Mouse (Mus musculus) CH12.LX (cell line): ENCODE results near the gene Per1. TPM values are rescaled to one million over a fixed set of nuclear protein-coding genes. Genes with fewer than 3 reads are reported as not detected.

Experiments
- DNase-seq: peaks from one replicate; pipeline ENCODE4 v3.0.0-alpha.2; 2013; ENCODE audit errors: extremely low read depth
- H3K27ac ChIP-seq: 2 replicates; pipeline ENCODE4 v1.5.1; 2012; ENCODE audit warnings: low read depth, mild to moderate bottlenecking, control low read depth, moderate library complexity; ENCODE audit not compliant: insufficient read depth
- H3K27me3 ChIP-seq: replicated peaks from 2 replicates; pipeline ENCODE3; 2012; ENCODE audit warnings: inconsistent platforms
- H3K36me3 ChIP-seq, 2 experiments: replicated peaks in 1 of 2; 2 replicates each; pipeline versions ENCODE3 to v1.6.1; 2012; ENCODE audit warnings: inconsistent platforms in 1 of 2, low read length in 1 of 2, mild to moderate bottlenecking in 1 of 2, mixed read lengths in 1 of 2, moderate library complexity in 1 of 2; ENCODE audit not compliant: control insufficient read depth in 1 of 2, insufficient read depth in 1 of 2
- H3K4me1 ChIP-seq, 2 experiments: 2 replicates each; pipeline ENCODE4 v1.6.1; 2012; ENCODE audit warnings: inconsistent platforms in 1 of 2, moderate library complexity in 1 of 2; ENCODE audit not compliant: insufficient read depth in 2 of 2, control insufficient read depth in 1 of 2
- H3K4me2 ChIP-seq: 2 replicates; pipeline ENCODE4 v1.6.1; 2012; ENCODE audit warnings: low read depth, mild to moderate bottlenecking, control low read depth; ENCODE audit not compliant: poor library complexity, insufficient read depth, severe bottlenecking
- H3K4me3 ChIP-seq, 3 experiments: fragments of 150-350 bp in 1 of 3; sonication (generic) in 1 of 3; replicated peaks in 1 of 3; 2 replicates each; pipeline versions ENCODE3 to v1.5.1; 2011 to 2012; ENCODE audit warnings: low read depth in 2 of 3, low read length in 2 of 3, mild to moderate bottlenecking in 2 of 3, moderate library complexity in 2 of 3, control low read depth in 1 of 3, improper control_type of control experiment in 1 of 3, inconsistent platforms in 1 of 3, mixed read lengths in 1 of 3; ENCODE audit not compliant: poor library complexity in 1 of 3
- H3K79me2 ChIP-seq: replicated peaks from 2 replicates; pipeline ENCODE4 v1.6.1; 2012; ENCODE audit warnings: mild to moderate bottlenecking, moderate library complexity; ENCODE audit not compliant: control insufficient read depth, poor library complexity, insufficient read depth, severe bottlenecking; ENCODE audit errors: extremely low read depth
- H3K9ac ChIP-seq: 2 replicates; pipeline ENCODE4 v1.6.1; 2012; ENCODE audit warnings: low read depth, mild to moderate bottlenecking, control low read depth, moderate library complexity; ENCODE audit not compliant: insufficient read depth
- H3K9me3 ChIP-seq: replicated peaks from 2 replicates; pipeline ENCODE3; 2012; ENCODE audit warnings: low read length, inconsistent platforms, mixed read lengths
- CHD1 ChIP-seq: IDR thresholded peaks from 2 replicates; pipeline ENCODE4 v1.6.1; 2012; ENCODE audit warnings: low read depth, low read length, improper control_type of control experiment, inconsistent platforms
- ELF1 ChIP-seq: IDR thresholded peaks from 2 replicates; pipeline ENCODE4 v1.6.1; 2014; ENCODE audit warnings: low read depth, mild to moderate bottlenecking, inconsistent platforms, low read length, improper control_type of control experiment
- IRF4 ChIP-seq: IDR thresholded peaks from 2 replicates; pipeline ENCODE4 v1.6.1; 2014; ENCODE audit warnings: low read depth, mild to moderate bottlenecking, inconsistent platforms, low read length, improper control_type of control experiment
- JUN ChIP-seq: IDR thresholded peaks from 2 replicates; pipeline ENCODE4 v1.6.1; 2011; ENCODE audit warnings: low read depth, mild to moderate bottlenecking, low read length, improper control_type of control experiment, moderate library complexity; ENCODE audit not compliant: insufficient read depth
- MAX ChIP-seq: IDR thresholded peaks from 2 replicates; pipeline ENCODE4 v1.6.1; 2011; ENCODE audit warnings: low read length, improper control_type of control experiment
- MAZ ChIP-seq: IDR thresholded peaks from 2 replicates; pipeline ENCODE4 v1.6.1; 2012; ENCODE audit warnings: low read depth, mild to moderate bottlenecking, inconsistent platforms, low read length, improper control_type of control experiment, moderate library complexity
- MEF2A ChIP-seq: IDR thresholded peaks from 2 replicates; pipeline ENCODE4 v1.6.1; 2014; ENCODE audit warnings: low read depth, mild to moderate bottlenecking, inconsistent platforms, low read length, improper control_type of control experiment, borderline replicate concordance
- MXI1 ChIP-seq: IDR thresholded peaks from 2 replicates; pipeline ENCODE4 v1.6.1; 2011; ENCODE audit warnings: mild to moderate bottlenecking, low read depth, low read length, improper control_type of control experiment
- POLR2A ChIP-seq: IDR thresholded peaks from 2 replicates; pipeline ENCODE4 v1.6.1; 2011; ENCODE audit warnings: low read depth, mild to moderate bottlenecking, improper control_type of control experiment, low read length
- POLR2AphosphoS2 ChIP-seq: IDR thresholded peaks from 2 replicates; pipeline ENCODE4 v1.6.1; 2011; ENCODE audit warnings: low read depth, low read length, improper control_type of control experiment
- SIN3A ChIP-seq: IDR thresholded peaks from 2 replicates; pipeline ENCODE4 v1.6.1; 2012; ENCODE audit warnings: low read length, improper control_type of control experiment, inconsistent platforms
- TBP ChIP-seq: conservative IDR thresholded peaks from 2 replicates; pipeline ENCODE4 v1.6.1; 2011; ENCODE audit warnings: low read depth, low read length, improper control_type of control experiment
- TCF12 ChIP-seq: IDR thresholded peaks from 2 replicates; pipeline ENCODE4 v1.6.1; 2014; ENCODE audit warnings: low read depth, mild to moderate bottlenecking, inconsistent platforms, low read length, improper control_type of control experiment
- UBTF ChIP-seq: IDR thresholded peaks from 2 replicates; pipeline ENCODE4 v1.6.1; 2012; ENCODE audit warnings: low read depth, mild to moderate bottlenecking, inconsistent platforms, low read length, improper control_type of control experiment, moderate library complexity
- USF1 ChIP-seq: IDR thresholded peaks from 2 replicates; pipeline ENCODE4 v1.6.1; 2014; ENCODE audit warnings: low read depth, mild to moderate bottlenecking, inconsistent platforms, low read length, improper control_type of control experiment
- ZMIZ1 ChIP-seq: IDR thresholded peaks from 2 replicates; pipeline ENCODE4 v1.6.1; 2012; ENCODE audit warnings: low read depth, mild to moderate bottlenecking, inconsistent platforms, low read length, improper control_type of control experiment
- dilution Hi-C: fragments of 300-500 bp; cut with MboI; formaldehyde crosslinking; loops from 2 replicates; pipeline ENCODE4 v1.14.3; 2020; ENCODE audit warnings: low sequenced_read_pairs; ENCODE audit not compliant: extremely low pct_unique_long_range_greater_than_20kb, extremely low pct_ligation_motif_present
- in situ Hi-C: fragments of 300-500 bp; cut with MboI; formaldehyde crosslinking; loops from 3 replicates; pipeline ENCODE4 v1.14.3; 2019; ENCODE audit warnings: low sequenced_read_pairs, low pct_ligation_motif_present, low pct_unique_long_range_greater_than_20kb, mixed read lengths
- polyA plus RNA-seq: library from polyadenylated mRNA; unstranded; fragments of >175 nt; gene quantifications from 2 replicates; pipeline ENCODE4 v1.2.1, GENCODE M21; 2012; ENCODE audit warnings: low read depth; ENCODE audit not compliant: insufficient read length
- total RNA-seq, 2 experiments: library from RNA; depleted of rRNA; stranded (reverse); fragments of 300-350 nt in 1 of 2; fragments of >200 nt in 1 of 2; gene quantifications; 2 replicates each; pipeline ENCODE4 v1.2.3; 2012 to 2014

The Per1 gene
- total and polyA plus RNA-seq, 3 experiments: 2.8 to 38.3 (median 11.8) TPM

- Histone ChIP-seq H3K27ac (no peak overlapping the region), H3K4me3 (no peak overlapping the region), H3K4me2 (no peak overlapping the region), H3K79me2 (no peaks in the 10 kb centered on the region), H3K4me1 (peaks cover 16 to 36% of the 10 kb centered on the region in 2 experiments), H3K9ac (no peak overlapping the region), H3K27me3 (peaks cover 23% of the 10 kb centered on the region), H3K36me3 (no peaks in the 10 kb centered on the region), H3K9me3 (peaks cover 4% of the 10 kb centered on the region)
- in situ Hi-C loops: loop anchor here (25.0 kb wide), 1 partner anchor 931 kb away; the partner anchor contains the start of genes Acadvl, Dlg4 and Dvl2
- no peak for DNase-seq
- 0 out of 2 replicates have a peak, but pooled peaks have one; percentile 31 for TF ChIP-seq SIN3A
- no peak for TF ChIP-seq USF1
- TF ChIP-seq IRF4: peak; percentile 11; the same call in 1 of the 2 replicates
- dilution Hi-C loops: no loop called here
These were observed 13.4 kb upstream of the Per1 start for GRCm38 (mm10) chr11:69081613-69082012.

GRCm38 (mm10) chr11:69085608-69086007, 9.4 kb upstream of the Per1 start:
- Histone ChIP-seq H3K4me3 (no peak overlapping the region), H3K4me2 (no peak overlapping the region), H3K4me1 (peaks cover 19 to 34% of the 10 kb centered on the region in 2 experiments), H3K9ac (no peak overlapping the region), H3K27me3 (peaks cover 33% of the 10 kb centered on the region), H3K9me3 (peaks cover 4% of the 10 kb centered on the region), H3K79me2 (peaks cover 21% of the 10 kb centered on the region), H3K36me3 (peaks cover 11 to 13% of the 10 kb centered on the region in 2 experiments), H3K27ac (no peak overlapping the region)
- in situ Hi-C loops (loop anchor here (25.0 kb wide), 1 partner anchor 927 kb away; the partner anchor contains the start of genes Acadvl, Dlg4 and Dvl2), dilution Hi-C loops (no loop called here)
- TF ChIP-seq MEF2A: no peak
- TF ChIP-seq TCF12: no peak
- TF ChIP-seq POLR2A: no peak
- no peak for DNase-seq

GRCm38 (mm10) chr11:69086390-69086789, 8.6 kb upstream of the Per1 start:
- no peak for DNase-seq
- Histone ChIP-seq H3K9me3 (peaks cover 4% of the 10 kb centered on the region), H3K27me3 (peaks cover 33% of the 10 kb centered on the region), H3K27ac (no peak overlapping the region), H3K4me3 (no peak overlapping the region), H3K4me1 (peaks cover 19 to 39% of the 10 kb centered on the region in 2 experiments), H3K4me2 (no peak overlapping the region), H3K9ac (no peak overlapping the region), H3K79me2 (peaks cover 29% of the 10 kb centered on the region), H3K36me3 (peaks cover 13 to 21% of the 10 kb centered on the region in 2 experiments)
- dilution Hi-C loops: no loop called here
- no peak for TF ChIP-seq UBTF
- TF ChIP-seq POLR2AphosphoS2: no peak
- TF ChIP-seq MEF2A: no peak
- TF ChIP-seq MXI1: no peak
- TF ChIP-seq ELF1: no peak
- no peak for TF ChIP-seq MAZ
- no peak for TF ChIP-seq TCF12
- no peak for TF ChIP-seq POLR2A
- TF ChIP-seq JUN: no peak
- no peak for TF ChIP-seq MAX
- TF ChIP-seq CHD1: no peak
- TF ChIP-seq TBP: no peak
- TF ChIP-seq ZMIZ1: no peak
- in situ Hi-C loops: loop anchor here (25.0 kb wide), 1 partner anchor 926 kb away; the partner anchor contains the start of genes Acadvl, Dlg4 and Dvl2
